Mouse (Mus musculus) kidney, adult 2 months (tissue): ENCODE measurements around the gene Igfbp4. TPM values are rescaled to one million over a fixed set of nuclear protein-coding genes. Genes with fewer than 3 reads are reported as not detected.

ENCODE experiments used
- DNase-seq: peaks from one replicate; pipeline ENCODE4 v3.0.0; 2021
- H3K27ac ChIP-seq: fragments of 200-500 bp; 2 replicates; pipeline ENCODE4 v1.5.1; 2012; ENCODE audit warnings: low read depth, low read length, control low read depth, inconsistent platforms; ENCODE audit not compliant: insufficient read depth
- H3K27me3 ChIP-seq: fragments of 200-500 bp; replicated peaks from 2 replicates; pipeline ENCODE4 v1.6.1; 2012; ENCODE audit warnings: mild to moderate bottlenecking, moderate library complexity, low read length, inconsistent platforms; ENCODE audit not compliant: control insufficient read depth, insufficient read depth
- H3K36me3 ChIP-seq: fragments of 200-500 bp; 2 replicates; pipeline ENCODE4 v1.6.1; 2012; ENCODE audit warnings: mild to moderate bottlenecking, moderate library complexity, low read length, inconsistent platforms; ENCODE audit not compliant: control insufficient read depth, insufficient read depth
- H3K4me1 ChIP-seq: fragments of 200-500 bp; 2 replicates; pipeline ENCODE4 v1.6.1; 2011; ENCODE audit warnings: low read length; ENCODE audit not compliant: control insufficient read depth, insufficient read depth
- H3K4me3 ChIP-seq: fragments of 200-500 bp; 2 replicates; pipeline ENCODE4 v1.5.1; 2011; ENCODE audit warnings: mild to moderate bottlenecking, low read depth, low read length, control low read depth; ENCODE audit not compliant: insufficient read depth
- CTCF ChIP-seq: fragments of 200-500 bp; conservative IDR thresholded peaks from 2 replicates; pipeline ENCODE4 v1.5.1; 2011; ENCODE audit warnings: low read depth, mild to moderate bottlenecking, control low read depth, low read length, moderate library complexity, mixed read lengths; ENCODE audit not compliant: insufficient read depth, insufficient read length
- POLR2A ChIP-seq: fragments of 200-500 bp; IDR thresholded peaks from one replicate; pipeline ENCODE4 v1.6.1; 2011; ENCODE audit warnings: low read depth, low read length, control low read depth
- WGBS: fragments of 180-500 bp; shearing (Covaris S2); methylation state at CpG from one replicate; pipeline ENCODE4 v1.1.7; 2018; 5-methylcytosine and 5-hydroxymethylcytosine counted together
- polyA plus RNA-seq: library from polyadenylated mRNA; depleted of rRNA; stranded (reverse); fragments of >200 nt; gene quantifications from 2 replicates; pipeline ENCODE4 v1.2.3, GENCODE M21; 2012; rRNA removed

Gene Igfbp4
- polyA plus RNA-seq, 1 experiment, result 1,152 TPM

DNA sequence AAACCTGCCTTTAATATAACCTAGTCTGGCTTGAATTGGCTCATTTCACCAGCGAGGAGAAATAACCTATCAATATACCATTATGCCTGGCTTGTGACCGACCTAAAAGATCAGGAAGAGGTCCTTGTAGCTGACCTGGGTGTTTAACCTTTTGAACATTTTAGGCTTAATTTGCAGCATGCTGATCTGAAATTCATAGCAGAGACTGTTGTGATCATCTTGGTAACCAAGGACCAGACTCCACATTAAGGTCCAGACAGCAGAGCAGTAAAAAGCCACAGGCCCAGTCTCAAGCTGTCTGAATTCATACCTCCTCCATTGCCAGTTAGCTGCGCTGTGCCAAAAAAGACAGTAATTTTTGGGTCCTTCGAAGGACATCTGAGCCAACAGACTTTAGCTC is 54.7 kb downstream of the Igfbp4 start:
- Histone ChIP-seq H3K4me1 (no peaks in the 10 kb centered on the region), H3K27me3 (no peaks in the 10 kb centered on the region), H3K27ac (no peak overlapping the region), H3K36me3 (no peaks in the 10 kb centered on the region), H3K4me3 (no peak overlapping the region)
- TF ChIP-seq CTCF, result no peak
- TF ChIP-seq POLR2A, result no peak
- DNase-seq, result no peak
- WGBS, result 87% methylated on average over 4 of the region's 4 CpGs

DNA sequence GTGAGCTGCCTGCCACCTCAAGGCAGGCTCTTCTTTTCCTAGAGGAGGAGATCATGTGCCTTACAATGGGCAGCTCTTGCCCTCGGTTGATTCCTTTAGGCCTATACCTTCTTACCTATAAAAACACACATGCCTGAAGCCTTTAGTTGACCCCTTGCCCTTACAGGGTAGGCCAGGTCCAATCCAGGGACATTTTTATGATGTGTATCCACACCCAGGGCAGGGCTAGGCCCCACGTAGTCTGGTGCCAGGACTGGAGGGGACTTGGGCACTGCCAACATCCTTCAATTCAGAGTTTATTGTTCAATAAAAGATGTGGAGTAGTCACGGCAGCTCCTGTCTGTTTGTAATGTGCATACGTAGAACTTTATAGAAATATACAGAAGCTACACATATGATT is 55.4 kb downstream of the Igfbp4 start:
- TF ChIP-seq POLR2A, result no peak
- no peak for TF ChIP-seq CTCF
- 86% methylated on average over 4 of the region's 4 CpGs for WGBS
- H3K36me3 ChIP-seq, result no peaks in the 10 kb centered on the region
- no peaks in the 10 kb centered on the region for H3K4me1 ChIP-seq
- H3K27ac ChIP-seq, result no peak overlapping the region
- no peak for DNase-seq
- no peaks in the 10 kb centered on the region for H3K27me3 ChIP-seq
- H3K4me3 ChIP-seq, result no peak overlapping the region

DNA sequence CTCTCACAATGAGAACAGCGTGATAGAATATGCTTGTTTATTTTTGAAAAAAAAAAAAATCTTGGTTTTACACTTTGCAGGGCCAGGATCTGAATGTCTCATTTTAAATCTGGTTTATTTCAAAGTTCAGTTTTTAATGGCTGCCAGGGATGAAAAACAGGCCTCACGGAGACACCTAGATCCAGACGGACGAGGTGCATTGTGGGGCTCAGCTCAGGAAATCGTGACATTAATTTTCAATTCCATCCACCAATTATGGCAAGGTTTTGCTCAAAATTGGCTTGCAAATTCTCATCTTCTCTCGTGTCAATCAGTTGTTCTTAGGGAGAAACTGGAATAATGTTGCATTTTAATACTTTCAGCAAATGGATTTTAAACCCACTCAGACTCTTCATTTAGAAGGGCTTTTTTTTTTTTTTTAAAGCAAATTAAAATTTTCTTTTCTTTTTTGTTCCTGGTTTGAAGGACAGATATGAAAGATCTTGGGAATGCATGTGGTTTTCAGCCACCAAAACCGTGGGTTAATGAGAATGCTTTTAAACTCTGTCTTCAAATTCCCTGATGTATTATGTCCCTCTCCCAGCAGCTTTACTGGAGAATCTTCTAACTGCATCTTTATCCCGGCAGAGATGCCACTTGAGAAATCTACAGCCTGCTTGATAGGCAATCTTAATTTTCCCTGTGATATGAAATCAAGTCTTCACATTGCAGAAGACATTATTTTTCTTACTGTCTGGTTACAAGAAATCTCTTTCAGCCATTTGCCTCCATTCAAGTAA is 56.1 kb downstream of the Igfbp4 start:
- Histone ChIP-seq H3K27ac (no peak overlapping the region), H3K27me3 (no peaks in the 10 kb centered on the region), H3K36me3 (no peaks in the 10 kb centered on the region), H3K4me3 (no peak overlapping the region), H3K4me1 (no peaks in the 10 kb centered on the region)
- no peak for DNase-seq
- WGBS, result 92% methylated on average over 8 of the region's 8 CpGs
- TF ChIP-seq POLR2A (no peak), CTCF (no peak)

DNA sequence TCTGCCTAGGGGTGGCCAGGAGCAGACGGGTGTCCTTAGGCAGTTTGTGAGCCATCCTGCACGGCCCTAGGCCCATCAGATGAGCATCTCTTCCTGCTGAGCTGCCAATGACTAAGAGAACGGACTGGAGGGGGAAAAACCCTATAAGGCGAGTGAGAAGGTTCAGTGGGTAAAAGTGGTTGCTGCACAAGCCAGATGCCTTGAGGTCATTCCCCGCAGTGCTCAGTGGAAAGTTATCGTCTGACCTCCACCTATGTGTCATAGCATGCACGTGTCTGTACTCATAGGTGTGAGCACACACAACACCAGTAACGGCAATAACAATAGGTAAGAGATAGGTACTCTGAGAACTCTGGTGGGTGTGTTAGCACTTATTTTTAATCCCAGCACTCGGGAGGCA is 57.9 kb downstream of the Igfbp4 start:
- Histone ChIP-seq H3K36me3 (no peaks in the 10 kb centered on the region), H3K4me1 (no peaks in the 10 kb centered on the region), H3K27ac (no peak overlapping the region), H3K4me3 (no peak overlapping the region), H3K27me3 (no peaks in the 10 kb centered on the region)
- 91% methylated on average over 9 of the region's 9 CpGs for WGBS
- no peak for TF ChIP-seq POLR2A
- no peak for TF ChIP-seq CTCF
- DNase-seq, result no peak

DNA sequence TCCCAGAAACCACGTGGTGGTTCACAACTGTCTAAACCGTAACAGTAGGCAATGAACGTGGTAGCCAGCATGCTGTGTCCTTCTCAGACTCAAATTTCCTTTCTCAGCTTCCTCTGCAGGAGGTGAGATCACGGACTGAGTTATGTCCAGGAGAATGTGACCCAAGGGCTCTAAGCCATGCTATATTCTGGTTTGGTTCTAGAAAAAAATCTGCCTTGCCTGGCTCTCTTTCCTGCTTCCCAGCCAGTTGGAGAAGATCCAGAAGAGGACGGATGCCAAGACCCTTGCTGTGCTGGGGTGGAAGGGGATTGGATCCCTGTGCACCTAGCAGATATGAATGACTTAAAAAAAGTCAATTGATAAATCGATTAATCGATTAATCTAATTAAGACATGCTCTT is 58.5 kb downstream of the Igfbp4 start:
- no peak for TF ChIP-seq POLR2A
- Histone ChIP-seq H3K27ac (no peak overlapping the region), H3K4me1 (no peaks in the 10 kb centered on the region), H3K4me3 (no peak overlapping the region), H3K36me3 (no peaks in the 10 kb centered on the region), H3K27me3 (no peaks in the 10 kb centered on the region)
- WGBS, result 50% methylated on average over 7 of the region's 7 CpGs
- peak; percentile 56 for DNase-seq

DNA sequence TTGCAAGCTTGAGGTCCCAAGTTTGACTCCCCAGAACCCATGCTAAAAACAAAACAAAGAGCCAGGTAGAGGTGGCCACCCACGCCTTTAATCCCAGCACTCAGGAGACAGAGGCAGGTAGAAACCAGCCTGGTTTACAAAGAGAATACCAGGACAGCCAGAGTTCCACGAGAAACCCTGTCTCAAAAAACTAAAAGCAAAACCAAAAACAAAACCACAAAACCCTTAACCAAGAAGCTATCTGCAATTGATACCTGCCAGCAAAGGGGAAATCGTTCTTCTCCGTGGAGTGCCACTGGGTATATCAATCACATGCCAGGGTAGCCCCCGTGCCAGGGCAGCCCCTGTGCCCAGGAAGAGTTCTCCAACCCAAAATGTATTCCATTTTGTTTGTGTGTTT is 59.2 kb downstream of the Igfbp4 start:
- Histone ChIP-seq H3K27ac (no peak overlapping the region), H3K27me3 (no peaks in the 10 kb centered on the region), H3K4me1 (no peaks in the 10 kb centered on the region), H3K36me3 (no peaks in the 10 kb centered on the region), H3K4me3 (no peak overlapping the region)
- TF ChIP-seq POLR2A (no peak), CTCF (no peak)
- DNase-seq, result no peak
- 64% methylated on average over 5 of the region's 5 CpGs for WGBS

DNA sequence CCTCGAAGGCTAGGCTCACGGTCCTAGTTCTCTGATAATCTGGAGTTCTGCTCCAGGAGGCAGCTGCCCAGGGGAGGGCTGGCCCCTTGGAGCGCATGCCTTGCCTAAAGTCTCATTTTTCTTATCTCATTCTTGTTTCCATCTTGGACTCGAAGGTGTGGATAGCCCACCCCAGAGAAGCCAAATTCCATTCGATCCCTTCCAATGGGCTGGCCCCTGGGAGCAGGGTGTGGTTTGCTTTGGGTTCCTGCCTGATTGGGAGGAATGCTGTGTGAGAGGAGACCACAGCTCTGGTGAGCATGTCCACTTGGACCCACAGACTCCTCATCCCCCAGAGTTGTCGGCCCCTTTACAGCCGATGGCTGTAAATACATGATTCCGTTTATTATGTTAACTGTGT is 60.6 kb downstream of the Igfbp4 start:
- H3K36me3 ChIP-seq, result no peaks in the 10 kb centered on the region
- WGBS, result 77% methylated on average over 8 of the region's 8 CpGs
- TF ChIP-seq CTCF (no peak), POLR2A (no peak)

DNA sequence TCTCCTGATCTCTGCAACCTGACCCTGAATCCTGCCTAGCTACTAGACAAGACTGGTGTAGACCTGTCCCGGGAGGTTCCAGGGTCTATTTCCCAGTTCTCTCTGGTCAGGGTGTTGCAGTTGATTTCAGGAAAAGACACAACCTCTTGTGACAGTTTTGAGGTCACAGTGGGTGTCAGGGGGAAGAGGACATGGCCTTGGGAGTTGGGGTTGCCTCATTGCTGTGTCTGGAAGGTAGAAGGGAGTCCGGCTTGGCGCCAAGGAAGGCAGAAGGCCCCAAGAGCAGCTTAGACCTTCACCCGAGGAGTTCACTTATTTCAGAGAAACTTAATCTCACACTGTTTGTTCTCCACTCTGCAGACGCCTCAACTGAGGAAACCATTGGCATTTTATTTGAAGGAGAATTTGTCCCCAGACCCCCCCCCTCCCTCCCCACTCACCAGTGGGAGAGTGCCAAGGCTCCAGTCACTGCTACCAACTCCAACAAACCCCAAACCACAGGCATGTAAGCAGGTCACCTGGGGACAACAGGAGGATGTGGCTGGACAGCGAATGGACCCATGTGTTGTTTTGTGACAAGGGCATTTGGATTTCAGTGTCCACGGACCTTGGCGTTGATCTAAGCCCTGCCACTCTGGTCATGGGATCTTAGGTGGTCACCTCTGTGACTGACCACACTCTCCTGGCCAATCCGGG is 61.7 kb downstream of the Igfbp4 start:
- no peak overlapping the region for H3K27ac ChIP-seq
- no peak for TF ChIP-seq POLR2A
- TF ChIP-seq CTCF, result no peak
- peaks cover 7% of the 10 kb centered on the region for H3K4me1 ChIP-seq
- no peaks in the 10 kb centered on the region for H3K27me3 ChIP-seq
- no peak for DNase-seq
- no peaks in the 10 kb centered on the region for H3K36me3 ChIP-seq
- 80% methylated on average over 9 of the region's 9 CpGs for WGBS
- no peak overlapping the region for H3K4me3 ChIP-seq

More for the DNA sequence above, 60.6 kb downstream of the Igfbp4 start:
- no peak for DNase-seq
- Histone ChIP-seq H3K27me3 (no peaks in the 10 kb centered on the region), H3K4me3 (no peak overlapping the region), H3K27ac (no peak overlapping the region), H3K4me1 (peaks cover 6% of the 10 kb centered on the region)

Other genes with a start within 250 kb of the Igfbp4 start
- gene Msl1, start 245.7 kb upstream of the Igfbp4 start, polyA plus RNA-seq, result 23.5 and 24.5 TPM in 2 replicates
- gene Casc3, start 236.3 kb upstream of the Igfbp4 start, polyA plus RNA-seq, result 21.0 and 24.5 TPM in 2 replicates
- gene Rapgefl1, start 204.5 kb upstream of the Igfbp4 start, polyA plus RNA-seq, result 4.2 and 4.7 TPM in 2 replicates
- gene Wipf2, start 177.6 kb upstream of the Igfbp4 start, polyA plus RNA-seq, result 8.7 and 9.9 TPM in 2 replicates
- gene Cdc6, start 133.4 kb upstream of the Igfbp4 start, polyA plus RNA-seq, result 0.11 and 0.14 TPM in 2 replicates
- gene Rara, start 113.4 kb upstream of the Igfbp4 start, polyA plus RNA-seq, result 18.0 and 19.6 TPM in 2 replicates
- gene Gjd3, start 58.2 kb upstream of the Igfbp4 start, polyA plus RNA-seq, result 0.34 and 0.57 TPM in 2 replicates
- gene Top2a, start 17.1 kb upstream of the Igfbp4 start, polyA plus RNA-seq, result 0.72 and 1.1 TPM in 2 replicates
- 0.86 and 1.8 TPM in 2 replicates for gene Tns4, start 48.1 kb downstream of the Igfbp4 start, polyA plus RNA-seq
- 1.1 and 11.2 TPM in 2 replicates for gene Ccr7, start 113.8 kb downstream of the Igfbp4 start, polyA plus RNA-seq
- 16.6 and 18.6 TPM in 2 replicates for gene Smarce1, start 189.8 kb downstream of the Igfbp4 start, polyA plus RNA-seq
- 0.42 and 0.47 TPM in 2 replicates for gene Krt222, start 202.8 kb downstream of the Igfbp4 start, polyA plus RNA-seq
- gene Krt24, start 244.0 kb downstream of the Igfbp4 start, polyA plus RNA-seq, result not detected in 2 replicates